Mouse (Mus musculus) activated CD4-positive, CD25-positive, alpha-beta regulatory T cell (primary cell): Measurements from ENCODE around the gene Utp4. TPM values are rescaled to one million over a fixed set of nuclear protein-coding genes. Genes with fewer than 3 reads are reported as not detected.

Source experiments
- polyA plus RNA-seq, 2 experiments: library from polyadenylated mRNA; unstranded; fragments of 100-300 nt; shearing (Covaris generic); gene quantifications; one replicate each; pipeline ENCODE4 v1.2.1; 2017

Utp4 gene
- 10 to 100 TPM; 45.3 to 61.1 TPM for polyA plus RNA-seq

DNA sequence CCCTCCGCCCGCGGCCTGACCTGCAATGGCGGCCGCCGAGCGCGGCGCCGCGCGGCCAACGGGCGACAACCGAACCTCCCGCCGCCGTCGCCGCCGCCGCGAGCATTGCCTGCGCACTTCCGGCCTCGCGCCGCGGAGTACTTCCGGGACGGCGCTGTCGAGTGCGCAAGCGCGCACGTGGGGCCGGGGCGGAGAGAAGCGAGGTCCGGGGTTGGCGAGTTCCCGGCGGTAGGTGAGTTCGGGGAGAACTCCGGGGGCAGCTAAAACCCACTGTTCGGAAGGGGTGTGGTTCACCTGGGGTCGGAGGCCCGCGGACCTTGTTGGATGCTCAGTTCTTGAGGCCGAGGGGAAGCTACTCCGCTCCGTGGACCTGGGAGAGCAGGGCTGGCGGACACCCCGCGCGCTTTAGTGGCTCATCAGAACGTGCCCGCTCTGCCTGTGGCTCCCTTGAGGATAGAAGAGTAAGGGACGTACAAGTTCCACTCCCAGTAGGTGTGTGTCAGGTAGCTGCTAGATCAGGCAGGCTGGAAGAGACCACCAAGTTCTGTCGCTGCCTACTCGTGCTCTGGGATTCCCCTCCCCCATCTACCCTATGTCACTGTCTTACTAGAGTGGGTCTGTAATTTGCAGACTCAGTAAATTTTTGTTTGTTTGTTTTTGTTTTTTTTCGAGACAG is at the start of gene Utp4:
Gene Utp4, plus strand, starts transcription at position 156 of the 676 bp plus-strand sequence.

DNA sequence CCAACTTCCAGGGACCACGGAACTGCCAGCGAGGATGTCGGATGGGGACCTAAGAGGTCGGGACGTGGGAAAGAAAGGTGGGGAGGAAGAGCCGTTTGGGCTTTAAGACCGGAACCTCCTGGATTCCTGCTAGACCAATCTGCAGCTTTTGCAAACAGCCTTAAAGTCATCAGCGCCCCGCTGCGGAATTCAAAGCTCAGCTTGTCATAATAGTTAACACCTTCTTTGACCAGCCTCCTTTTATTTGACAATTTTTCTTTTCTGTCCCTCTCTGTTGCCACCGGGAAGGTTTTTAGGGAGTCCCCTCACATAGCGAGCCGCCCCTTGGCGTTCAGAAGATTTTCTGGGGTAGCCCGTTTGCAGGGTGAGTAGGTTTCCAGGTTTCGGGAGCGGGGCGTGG is 23.4 kb upstream of the Utp4 start, which contains the start of gene Has3:
Gene Has3, plus strand, starts transcription at position 192 of the 400 bp plus-strand sequence.

DNA sequence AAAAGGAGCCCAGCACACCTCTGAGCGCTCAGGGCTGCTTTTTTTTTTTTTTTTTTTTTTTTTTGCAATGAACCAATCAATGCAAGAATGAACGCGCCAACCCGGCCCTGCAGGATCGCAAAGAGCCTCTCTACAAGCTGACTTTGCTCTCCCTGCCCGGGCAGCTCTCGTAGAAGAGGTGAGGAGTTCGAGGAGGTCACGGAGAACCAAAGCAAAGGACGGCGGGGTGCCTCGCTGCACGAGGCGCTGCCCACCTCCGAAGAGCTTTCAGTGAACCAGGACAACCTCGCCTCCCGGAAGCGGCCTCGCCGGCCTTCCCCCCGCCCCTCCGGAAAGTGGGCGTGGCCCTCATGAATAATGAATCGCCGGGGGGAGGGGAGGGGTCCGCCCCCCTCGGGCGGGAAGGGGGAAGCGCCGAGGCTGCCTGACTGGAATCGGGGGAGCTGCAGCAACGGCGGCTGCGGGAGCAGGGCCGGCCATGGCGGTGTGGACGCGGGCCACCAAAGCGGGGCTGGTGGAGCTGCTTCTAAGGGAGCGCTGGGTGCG is 42.0 kb downstream of the Utp4 start, which contains the start of gene Sntb2:
Gene Sntb2, plus strand, starts transcription at position 427 of the 546 bp plus-strand sequence.

Other genes starting within 250 kb of the Utp4 start
- 1 to 10 TPM; 6.1 to 7.7 TPM for gene Tango6, start 210.6 kb upstream of the Utp4 start, polyA plus RNA-seq
- under 1 TPM; 0.06 to 0.14 TPM for gene Has3, start 23.4 kb upstream of the Utp4 start, polyA plus RNA-seq
- gene Sntb2, start 42.1 kb downstream of the Utp4 start, polyA plus RNA-seq: 10 to 100 TPM; 17.6 to 20.3 TPM
- 10 to 100 TPM; 58.1 to 66.9 TPM for gene Vps4a, start 137.6 kb downstream of the Utp4 start, polyA plus RNA-seq
- 10 to 100 TPM; 10.6 to 19.1 TPM for gene Pdf, start 155.0 kb downstream of the Utp4 start, polyA plus RNA-seq
- 10 to 100 TPM; 58.9 to 67.4 TPM for gene Cog8, start 163.1 kb downstream of the Utp4 start, polyA plus RNA-seq
- 100 to 1,000 TPM in 1 of 2 experiments, 10 to 100 TPM in 1; 68.2 to 104 TPM for gene Nip7, start 163.2 kb downstream of the Utp4 start, polyA plus RNA-seq
- gene Tmed6, start 172.0 kb downstream of the Utp4 start, polyA plus RNA-seq: under 1 TPM in 1 of 2 experiments, not detected in 1; 0.27 TPM
- 10 to 100 TPM; 24.9 to 25.0 TPM for gene Terf2, start 202.9 kb downstream of the Utp4 start, polyA plus RNA-seq